In the genomic region with DNA sequence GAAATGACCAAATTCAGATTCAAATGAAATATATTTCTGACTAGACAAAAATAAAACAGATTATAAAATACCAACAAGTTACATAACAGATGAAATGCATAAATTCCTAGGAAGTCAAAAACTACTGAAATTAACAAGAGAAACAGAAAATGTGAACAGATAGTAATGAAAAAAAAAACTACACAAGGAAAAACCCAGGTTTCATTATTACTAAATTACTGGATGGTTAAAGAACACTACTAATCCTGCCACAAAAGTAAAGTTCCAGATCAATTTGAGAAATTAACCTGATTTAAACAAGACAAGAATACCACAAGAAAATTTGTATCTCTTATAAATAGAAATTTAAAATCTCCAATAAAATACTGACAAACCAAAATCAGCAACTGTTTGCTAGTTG, we compare ENCODE assay signal across 17 mouse cellular contexts.
"Had no signal": no experiment of that assay in that cellular context is flagged by ENCODE, and none has a peak within 500 bp of the region (broad histone marks: within the 10 kb centered on the region; RNA-seq: fewer than 3 reads in every experiment).

No protein-coding gene starts in this region.

- H3K27ac ChIP-seq: midbrain, embryonic 10.5 days; midbrain, embryonic 12.5 days; neural tube, embryonic 13.5 days; neural tube, embryonic 15.5 days had no signal

- DNase-seq: lung, adult 18-20 months; lung, embryonic 14.5 days; lung, postnatal 10 days; lung, postnatal 4 days; midbrain, embryonic 14.5 days; retina, postnatal 1 day; right cerebral cortex, adult 18-20 months; right cerebral cortex, postnatal 25 days; right cerebral cortex, postnatal 4 days; spleen, adult 18-20 months; thymus, adult 2 months; thymus, postnatal 36 days had no signal

- H3K4me3 ChIP-seq: midbrain, embryonic 10.5 days; midbrain, embryonic 12.5 days; myocyte; neural tube, embryonic 13.5 days; neural tube, embryonic 15.5 days had no signal
